Mouse (Mus musculus): ENCODE results near the gene Asb16. TPM values are rescaled to one million over a fixed set of nuclear protein-coding genes. Genes with fewer than 3 reads are reported as not detected.

Gene Asb16
- polyA plus RNA-seq, 1 experiment from 2014 or later = 0.05 TPM

DNA sequence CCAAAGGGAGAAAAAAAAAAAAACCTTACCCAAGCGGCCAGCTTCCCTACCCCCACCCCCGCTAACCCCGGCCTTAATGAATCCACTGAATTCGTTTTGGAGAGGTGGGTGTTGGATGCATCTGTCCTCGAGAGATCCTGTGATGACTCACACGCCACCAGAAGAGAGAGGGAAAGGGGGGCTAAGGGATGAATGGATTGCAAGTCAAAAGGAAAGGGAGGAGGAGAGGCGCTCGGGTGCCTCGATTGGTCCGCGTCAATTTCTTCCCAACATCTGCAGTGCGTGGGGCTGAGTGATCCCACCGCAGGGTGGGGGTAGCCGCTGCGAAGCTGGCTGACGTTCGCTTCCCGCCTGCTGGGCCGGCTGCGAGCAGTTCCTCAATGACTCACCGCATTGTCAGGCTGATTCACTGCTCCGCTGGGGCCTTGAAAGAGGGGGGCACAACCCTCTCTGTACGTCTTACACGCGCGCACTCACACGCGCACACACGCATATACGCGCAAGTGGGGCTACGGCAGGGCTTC is 23.6 kb upstream of the Asb16 start:
- Histone ChIP-seq H3K9ac (peak overlapping the region; percentile 54), H3K36me3 (no peaks in the 10 kb centered on the region), H3K4me1 (replicated peaks) (peaks cover 25% of the 10 kb centered on the region), H3K27me3 (no peaks in the 10 kb centered on the region), H3K4me2 (peak overlapping the region; percentile 79), H3K4me3 (peak overlapping the region; percentile 47), H3K27ac (peak overlapping the region; percentile 31; the same call in 1 of the 2 replicates), H3K9me3 (replicated peaks) (peaks cover 4% of the 10 kb centered on the region; the same call in 1 of the 2 replicates)
- 1% methylated on average over 32 of the region's 32 CpGs for WGBS
- ATAC-seq (replicated peaks; ENCODE audit: insufficient number of reproducible peaks, insufficient read depth, low FRiP score, low read depth) = peak; percentile 72

DNA sequence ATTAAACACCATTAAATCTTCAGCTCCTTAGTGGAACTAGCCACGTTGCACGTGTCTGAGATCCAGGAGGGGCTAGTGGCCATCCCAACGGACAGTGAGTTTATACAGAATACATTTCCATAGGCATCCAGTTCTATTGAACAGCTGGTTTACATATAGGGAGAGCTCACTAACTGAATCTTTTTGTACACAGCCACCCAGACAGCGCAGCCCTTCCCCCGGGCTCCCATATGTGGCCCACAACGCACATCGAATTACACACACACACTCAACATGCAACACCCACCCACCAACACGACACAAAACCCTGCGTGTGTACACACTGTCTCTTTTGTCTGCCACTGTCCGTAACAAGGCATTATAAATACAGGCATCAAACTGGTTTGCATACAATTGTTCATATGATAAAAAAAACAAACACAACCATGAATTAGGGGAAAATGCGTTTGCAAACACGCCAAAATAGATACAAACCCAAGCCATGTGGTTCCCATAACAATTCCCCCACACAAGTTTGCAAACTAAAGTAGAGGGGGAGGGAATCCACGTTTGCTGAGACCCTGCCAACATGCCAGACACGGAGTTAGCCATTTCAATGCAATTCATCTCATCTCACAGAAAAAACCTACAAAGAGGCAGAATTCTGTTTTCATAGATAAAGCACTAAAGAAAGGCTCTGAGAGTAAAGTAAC is 22.8 kb upstream of the Asb16 start:
- peak overlapping the region; percentile 79 for H3K4me2 ChIP-seq
- 0 out of 2 replicates have a peak, but pooled peaks cover under 1% of the 10 kb centered on the region for H3K36me3 ChIP-seq
- WGBS = 60% methylated on average over 14 of the region's 14 CpGs
- H3K4me3 ChIP-seq = peak overlapping the region; percentile 47
- peaks cover 4% of the 10 kb centered on the region; the same call in 1 of the 2 replicates for H3K9me3 ChIP-seq (replicated peaks)
- no peaks in the 10 kb centered on the region for H3K27me3 ChIP-seq
- peaks cover 25% of the 10 kb centered on the region for H3K4me1 ChIP-seq (replicated peaks)
- ATAC-seq (replicated peaks; ENCODE audit: insufficient number of reproducible peaks, insufficient read depth, low FRiP score, low read depth) = no peak
- H3K27ac ChIP-seq = 0 out of 2 replicates have a peak overlapping the region, but pooled peaks have one; percentile 31
- peak overlapping the region; percentile 54 for H3K9ac ChIP-seq

DNA sequence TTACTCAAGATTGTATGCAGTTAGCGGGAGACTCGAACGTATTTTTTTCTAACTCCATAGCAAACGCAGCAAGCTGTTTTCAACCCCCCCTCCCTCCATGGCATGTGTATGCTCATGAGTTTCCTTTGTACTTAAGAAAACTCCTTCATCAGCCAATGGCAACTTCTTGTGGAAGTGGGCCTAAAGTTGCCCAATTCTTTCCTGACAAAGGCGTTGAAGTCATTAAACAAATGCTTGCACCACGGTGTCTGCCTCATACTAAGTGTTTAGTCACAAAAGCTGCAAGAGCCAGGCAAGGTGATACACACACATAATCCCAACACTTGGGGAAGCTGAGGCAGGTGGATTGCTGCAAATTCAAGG is 22.3 kb upstream of the Asb16 start:
- no peak overlapping the region for H3K27ac ChIP-seq
- H3K27me3 ChIP-seq = no peaks in the 10 kb centered on the region
- H3K9ac ChIP-seq = no peak overlapping the region
- 0 out of 2 replicates have a peak, but pooled peaks cover 6% of the 10 kb centered on the region for H3K36me3 ChIP-seq
- ATAC-seq (replicated peaks; ENCODE audit: insufficient number of reproducible peaks, insufficient read depth, low FRiP score, low read depth) = no peak
- H3K9me3 ChIP-seq (replicated peaks) = peaks cover 4% of the 10 kb centered on the region; the same call in 1 of the 2 replicates
- peaks cover 25% of the 10 kb centered on the region for H3K4me1 ChIP-seq (replicated peaks)
- H3K4me3 ChIP-seq = no peak overlapping the region
- no peak overlapping the region for H3K4me2 ChIP-seq
- WGBS = 77% methylated on average over 6 of the region's 6 CpGs

DNA sequence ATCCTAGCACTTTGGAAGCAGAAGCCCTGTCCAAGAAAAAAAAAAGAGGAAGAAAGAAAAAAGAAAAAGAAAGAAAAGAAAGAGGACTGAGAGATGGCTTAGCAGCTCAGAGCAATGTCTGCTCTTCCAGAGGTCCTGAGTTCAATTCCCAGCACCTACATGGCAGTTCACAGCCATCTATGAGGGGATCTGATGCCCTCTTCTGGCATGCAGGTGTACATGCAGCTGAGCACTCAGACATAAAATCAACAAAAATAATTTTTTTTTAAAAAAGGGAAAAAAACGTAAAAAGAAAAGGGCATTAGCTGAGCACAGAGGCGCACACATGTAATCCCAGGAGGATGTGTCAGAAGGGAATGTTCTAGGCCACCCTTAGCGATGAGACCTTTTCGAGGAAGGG is 21.7 kb upstream of the Asb16 start:
- Histone ChIP-seq H3K4me3 (no peak overlapping the region), H3K4me2 (no peak overlapping the region), H3K27ac (no peak overlapping the region), H3K36me3 (0 out of 2 replicates have a peak, but pooled peaks cover 6% of the 10 kb centered on the region), H3K9ac (no peak overlapping the region), H3K9me3 (replicated peaks) (peaks cover under 1% of the 10 kb centered on the region; the same call in 1 of the 2 replicates), H3K27me3 (no peaks in the 10 kb centered on the region), H3K4me1 (replicated peaks) (peaks cover 25% of the 10 kb centered on the region)
- ATAC-seq (replicated peaks; ENCODE audit: insufficient number of reproducible peaks, insufficient read depth, low FRiP score, low read depth) = no peak
- WGBS = 81% methylated on average over 4 of the region's 4 CpGs

DNA sequence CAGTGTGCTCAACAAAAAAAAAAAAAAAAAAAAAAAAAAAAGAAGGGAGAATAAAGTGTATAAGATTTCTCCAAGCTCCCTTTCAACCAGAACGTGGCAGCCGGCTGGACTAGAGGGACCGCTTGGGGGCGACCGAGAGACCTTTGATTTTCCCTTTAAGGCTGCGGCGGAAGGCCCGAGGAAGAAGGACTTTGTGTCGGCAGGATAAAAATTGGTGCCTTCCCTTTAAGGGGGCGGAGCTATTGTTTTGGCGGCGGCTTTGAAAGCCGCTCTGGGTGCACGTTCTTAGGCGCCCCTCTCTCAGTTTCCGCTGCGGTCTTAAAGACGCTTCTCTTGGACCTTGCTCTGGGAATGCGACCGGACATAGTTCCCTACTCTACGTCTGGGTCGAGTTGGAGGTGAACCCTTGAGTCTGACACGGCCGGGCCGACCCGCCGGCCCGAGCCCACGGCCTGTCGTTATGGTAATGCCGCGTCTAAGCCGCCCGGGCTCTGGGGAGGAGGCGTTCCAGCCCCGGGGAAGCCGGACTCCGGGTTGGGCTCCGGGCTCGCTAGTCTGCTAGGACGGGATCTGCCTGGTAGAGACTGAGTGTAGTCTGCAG is 19.8 kb upstream of the Asb16 start, which contains the start of gene BC030867:
TSS of gene BC030867 (plus strand) at position 253 of the 601 bp plus-strand sequence.
- H3K4me3 ChIP-seq = peak within 1 kb of the TSS; percentile 89

DNA sequence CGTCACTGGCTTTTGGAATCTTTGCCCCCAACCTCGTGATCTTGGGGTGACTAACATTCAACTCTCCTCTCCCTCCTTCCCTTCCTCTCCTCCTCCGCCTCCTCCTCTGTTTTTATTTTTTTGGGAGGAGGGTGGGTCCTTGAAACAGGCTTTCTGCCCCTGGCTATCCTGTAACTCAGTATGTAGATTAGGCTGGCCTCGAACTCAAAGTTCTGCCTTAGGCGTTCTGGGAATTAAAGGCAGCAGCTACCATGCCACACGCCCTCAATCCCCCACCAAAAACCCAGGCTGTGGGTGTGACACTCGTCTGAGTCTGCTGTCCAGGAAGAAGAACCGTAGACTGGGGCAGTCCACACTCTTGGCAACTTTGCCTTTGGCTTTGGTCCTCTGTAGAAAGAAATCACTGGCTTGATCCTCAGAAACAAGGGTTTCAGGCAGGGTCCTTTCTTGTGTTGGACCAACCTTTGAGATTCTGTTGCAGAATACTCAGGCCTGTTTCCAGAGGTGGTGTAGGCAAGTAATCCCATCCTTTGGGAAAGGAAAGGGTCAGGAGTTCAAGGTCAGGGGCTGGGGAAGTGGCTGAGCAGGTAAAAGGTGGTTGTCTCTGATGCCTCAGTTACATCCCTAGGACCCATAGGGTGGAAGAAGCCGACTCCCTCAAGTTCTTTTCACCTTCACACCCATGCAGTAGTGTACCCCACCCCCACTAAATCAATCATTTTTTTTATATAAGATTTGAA is 19.0 kb upstream of the Asb16 start:
- Histone ChIP-seq H3K36me3 (peaks cover 9% of the 10 kb centered on the region; the same call in 1 of the 2 replicates), H3K27me3 (no peaks in the 10 kb centered on the region), H3K4me3 (peak overlapping the region; percentile 89), H3K27ac (no peak overlapping the region), H3K9me3 (replicated peaks) (no peaks in the 10 kb centered on the region), H3K4me2 (peak overlapping the region; percentile 95), H3K4me1 (replicated peaks) (peaks cover 34% of the 10 kb centered on the region), H3K9ac (peak overlapping the region; percentile 75)
- WGBS = 10% methylated on average over 9 of the region's 9 CpGs
- no peak for ATAC-seq (replicated peaks; ENCODE audit: insufficient number of reproducible peaks, insufficient read depth, low FRiP score, low read depth)

More for the DNA sequence above, 19.8 kb upstream of the Asb16 start, which contains the start of gene BC030867:
- Histone ChIP-seq H3K9ac (peak within 1 kb of the TSS; percentile 75), H3K27ac (peak within 1 kb of the TSS; percentile 14), H3K4me1 (replicated peaks) (peaks cover 28% of the 10 kb centered on the region), H3K27me3 (no peaks in the 10 kb centered on the region), H3K9me3 (replicated peaks) (no peaks in the 10 kb centered on the region), H3K4me2 (peak within 1 kb of the TSS; percentile 95), H3K36me3 (peaks cover 9% of the 10 kb centered on the region; the same call in 1 of the 2 replicates)
- ATAC-seq (replicated peaks; ENCODE audit: insufficient number of reproducible peaks, insufficient read depth, low FRiP score, low read depth) = 0 out of 2 replicates have a peak, but pooled peaks have one; percentile 38
- WGBS = under 1% methylated on average over 41 of the region's 41 CpGs

DNA sequence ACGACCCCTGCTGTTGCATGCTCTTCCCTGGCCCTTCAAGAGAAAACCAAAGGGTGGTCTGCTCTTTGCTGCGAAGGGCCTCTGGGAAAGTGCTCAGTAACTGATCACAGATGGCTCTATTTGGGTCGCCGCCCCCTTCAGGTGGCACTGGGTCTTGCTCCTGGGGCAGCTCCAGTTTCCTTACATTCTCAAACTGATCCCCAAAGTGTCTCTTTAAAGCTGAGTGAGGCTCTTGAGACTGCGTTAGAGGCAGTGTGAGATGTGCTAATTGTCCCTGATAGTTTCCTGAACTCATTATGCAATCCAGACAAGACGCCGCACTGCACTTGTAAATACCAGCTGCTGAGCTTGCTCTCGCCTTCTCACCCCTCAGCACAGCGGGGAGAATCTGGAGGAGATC is 11.0 kb upstream of the Asb16 start:
- no peak overlapping the region for H3K4me3 ChIP-seq
- H3K27me3 ChIP-seq = no peaks in the 10 kb centered on the region
- H3K4me2 ChIP-seq = 0 out of 2 replicates have a peak overlapping the region, but pooled peaks have one; percentile 8
- peaks cover 11% of the 10 kb centered on the region for H3K36me3 ChIP-seq
- no peak overlapping the region for H3K27ac ChIP-seq
- H3K9ac ChIP-seq = no peak overlapping the region
- WGBS = 43% methylated on average over 9 of the region's 9 CpGs
- H3K4me1 ChIP-seq (replicated peaks) = peaks cover 20% of the 10 kb centered on the region
- no peaks in the 10 kb centered on the region for H3K9me3 ChIP-seq (replicated peaks)
- ATAC-seq (replicated peaks; ENCODE audit: insufficient number of reproducible peaks, insufficient read depth, low FRiP score, low read depth) = no peak

DNA sequence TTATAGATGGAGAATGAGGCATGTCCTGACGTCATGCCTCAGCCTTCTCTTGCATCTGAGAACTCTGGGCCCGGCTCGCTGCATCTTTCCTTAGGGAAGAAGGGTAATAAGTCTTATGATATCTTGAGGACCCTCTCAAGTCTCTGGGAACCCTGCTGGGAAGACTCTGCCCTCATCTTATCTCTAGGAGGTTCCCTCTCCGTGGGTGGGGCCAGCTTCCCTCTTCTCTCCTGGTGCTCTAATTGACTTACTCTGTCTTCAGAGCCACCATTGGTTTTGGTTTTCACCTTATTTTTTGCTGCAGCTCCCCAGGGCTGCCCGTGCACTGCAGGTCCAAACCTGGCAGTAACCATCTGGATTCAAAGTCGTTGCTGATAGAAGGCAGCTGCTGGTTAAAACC is 10.4 kb upstream of the Asb16 start:
- H3K27me3 ChIP-seq = no peaks in the 10 kb centered on the region
- no peak overlapping the region for H3K27ac ChIP-seq
- H3K36me3 ChIP-seq = peaks cover 12% of the 10 kb centered on the region
- H3K9ac ChIP-seq = no peak overlapping the region
- H3K9me3 ChIP-seq (replicated peaks) = no peaks in the 10 kb centered on the region
- ATAC-seq (replicated peaks; ENCODE audit: insufficient number of reproducible peaks, insufficient read depth, low FRiP score, low read depth) = no peak
- H3K4me1 ChIP-seq (replicated peaks) = peaks cover 20% of the 10 kb centered on the region
- WGBS = 60% methylated on average over 6 of the region's 6 CpGs
- no peak overlapping the region for H3K4me3 ChIP-seq
- no peak overlapping the region for H3K4me2 ChIP-seq

DNA sequence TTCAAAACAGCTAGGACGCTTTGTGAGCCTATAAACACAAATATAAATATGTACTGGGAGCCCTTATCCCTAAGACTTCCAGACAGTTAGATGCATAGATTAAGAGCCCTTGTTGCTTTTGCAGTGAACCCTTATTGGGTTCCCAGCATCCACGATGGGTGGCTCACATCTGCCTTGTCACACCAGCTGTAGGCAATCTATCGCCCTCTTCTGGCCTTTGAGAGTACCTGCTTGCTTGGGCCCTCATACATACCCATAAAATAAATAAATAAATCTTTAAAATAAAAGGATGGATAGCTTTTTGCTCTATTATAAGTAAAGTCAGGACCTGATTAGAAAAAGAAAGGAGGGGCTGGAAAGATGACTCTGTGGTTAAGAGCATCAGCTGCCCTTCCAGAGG is 10.0 kb upstream of the Asb16 start:
- no peak overlapping the region for H3K27ac ChIP-seq
- no peak overlapping the region for H3K4me3 ChIP-seq
- no peak overlapping the region for H3K4me2 ChIP-seq
- peaks cover 20% of the 10 kb centered on the region for H3K4me1 ChIP-seq (replicated peaks)
- H3K27me3 ChIP-seq = no peaks in the 10 kb centered on the region
- H3K36me3 ChIP-seq = peaks cover 12% of the 10 kb centered on the region
- ATAC-seq (replicated peaks; ENCODE audit: insufficient number of reproducible peaks, insufficient read depth, low FRiP score, low read depth) = no peak
- WGBS = 88% methylated on average over 3 of the region's 3 CpGs
- no peak overlapping the region for H3K9ac ChIP-seq
- no peaks in the 10 kb centered on the region for H3K9me3 ChIP-seq (replicated peaks)

DNA sequence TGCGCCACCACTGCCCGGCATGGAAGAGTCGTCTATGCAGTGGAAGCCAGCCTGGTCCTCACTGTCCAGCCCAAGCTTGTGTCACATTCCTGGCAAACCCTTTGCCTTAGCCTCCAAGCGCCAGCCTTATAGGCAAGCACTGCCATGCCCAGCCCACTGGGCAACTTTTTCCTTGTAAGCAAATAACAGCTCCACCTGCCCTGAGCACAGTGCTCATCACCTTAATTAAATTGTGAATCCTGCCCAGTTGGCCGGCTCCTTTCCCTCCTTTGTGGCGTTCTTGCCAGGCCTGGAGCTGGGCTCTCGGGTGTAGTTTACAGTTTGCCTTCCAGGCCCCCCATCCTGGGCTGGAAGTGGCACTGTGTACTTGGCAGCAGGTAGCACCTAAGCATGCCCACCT is 5.3 kb upstream of the Asb16 start:
- H3K27ac ChIP-seq = no peak overlapping the region
- no peak overlapping the region for H3K4me3 ChIP-seq
- WGBS = 94% methylated on average over 7 of the region's 7 CpGs
- H3K9ac ChIP-seq = no peak overlapping the region
- no peaks in the 10 kb centered on the region for H3K27me3 ChIP-seq
- H3K4me2 ChIP-seq = no peak overlapping the region
- no peak for ATAC-seq (replicated peaks; ENCODE audit: insufficient number of reproducible peaks, insufficient read depth, low FRiP score, low read depth)
- H3K36me3 ChIP-seq = peaks cover 12% of the 10 kb centered on the region
- H3K9me3 ChIP-seq (replicated peaks) = no peaks in the 10 kb centered on the region
- H3K4me1 ChIP-seq (replicated peaks) = peaks cover 13% of the 10 kb centered on the region

DNA sequence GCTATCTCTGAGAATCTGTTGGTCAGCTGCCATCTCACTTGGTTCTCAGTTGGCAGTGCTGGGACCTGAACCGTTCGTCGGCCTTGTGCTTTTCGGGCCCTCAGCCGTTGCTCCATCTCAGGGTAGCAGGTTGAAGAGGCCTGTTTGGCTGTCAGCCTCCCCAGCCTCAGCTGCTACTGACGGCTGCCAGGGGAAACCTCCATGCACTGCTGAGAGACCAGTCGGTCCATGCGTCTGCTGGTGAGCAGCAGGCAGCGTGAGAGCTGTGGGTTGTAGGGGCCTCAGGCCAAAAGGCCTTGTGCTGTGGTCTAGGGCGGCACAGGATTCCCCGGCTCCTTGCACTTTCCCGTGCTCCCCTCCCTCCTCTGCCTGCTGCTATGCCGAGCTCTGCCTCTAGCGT is 2.7 kb upstream of the Asb16 start:
- Histone ChIP-seq H3K4me1 (replicated peaks) (peaks cover 19% of the 10 kb centered on the region), H3K9me3 (replicated peaks) (no peaks in the 10 kb centered on the region), H3K27me3 (no peaks in the 10 kb centered on the region), H3K27ac (no peak overlapping the region), H3K4me2 (no peak overlapping the region), H3K9ac (no peak overlapping the region), H3K4me3 (no peak overlapping the region), H3K36me3 (peaks cover 8% of the 10 kb centered on the region)
- 58% methylated on average over 14 of the region's 14 CpGs for WGBS
- no peak for ATAC-seq (replicated peaks; ENCODE audit: insufficient number of reproducible peaks, insufficient read depth, low FRiP score, low read depth)

All from heart, embryonic 15.5 days (tissue).